Mouse (Mus musculus): ENCODE measurements around the gene Wdr73.

GRCm38 (mm10) chr7:80893086-80893752, 7.8 kb downstream of the Wdr73 start:
- TF ChIP-seq FLI1 (IDR thresholded peaks at IDR 0.05; ENCODE audit: low read length) (no peak), GATA1 (IDR thresholded peaks at IDR 0.05; ENCODE audit: borderline replicate concordance, low read length) (no peak)
